Mouse (Mus musculus) embryonic facial prominence, embryonic 11.5 days (tissue): ENCODE measurements around the gene Cygb. TPM values are rescaled to one million over a fixed set of nuclear protein-coding genes. Genes with fewer than 3 reads are reported as not detected.

Source experiments
- ATAC-seq: fragments of 200-750 bp; cut with Nextera tagmentation; replicated peaks from 2 replicates; pipeline ENCODE4 v1.8.0; 2017; ENCODE audit warnings: low read depth; ENCODE audit not compliant: insufficient number of reproducible peaks, low FRiP score, low TSS enrichment
- DNase-seq: peaks from one replicate; pipeline ENCODE4 v3.0.0-alpha.2; 2015; ENCODE audit warnings: low spot score
- H3K27ac ChIP-seq: fragments of 300-500 bp; sonication (generic); replicated peaks from 2 replicates; pipeline ENCODE4 v1.5.1; 2014; ENCODE audit warnings: mild to moderate bottlenecking, low read depth, low read length, control low read depth
- H3K27me3 ChIP-seq: fragments of 300-500 bp; sonication (generic); 2 replicates; pipeline ENCODE4 v1.6.1; 2014; ENCODE audit warnings: mild to moderate bottlenecking, low read length, moderate library complexity, mixed read lengths; ENCODE audit not compliant: control insufficient read depth, insufficient read depth
- H3K36me3 ChIP-seq: fragments of 300-500 bp; sonication (generic); replicated peaks from 2 replicates; pipeline ENCODE4 v1.6.1; 2014; ENCODE audit warnings: low read depth, mild to moderate bottlenecking, low read length, moderate library complexity, mixed read lengths; ENCODE audit not compliant: control insufficient read depth, insufficient read depth
- H3K4me1 ChIP-seq: fragments of 300-500 bp; sonication (generic); 2 replicates; pipeline ENCODE4 v1.6.1; 2014; ENCODE audit warnings: low read length, mixed read lengths; ENCODE audit not compliant: control insufficient read depth, insufficient read depth
- H3K4me2 ChIP-seq: fragments of 300-500 bp; sonication (generic); 2 replicates; pipeline ENCODE4 v1.6.1; 2014; ENCODE audit warnings: low read depth, mild to moderate bottlenecking, control low read depth, low read length, moderate library complexity
- H3K4me3 ChIP-seq: fragments of 300-500 bp; sonication (generic); 2 replicates; pipeline ENCODE4 v1.5.1; 2014; ENCODE audit warnings: low read depth, low read length, control low read depth
- H3K9ac ChIP-seq: fragments of 300-500 bp; sonication (generic); replicated peaks from 2 replicates; pipeline ENCODE4 v1.6.1; 2014; ENCODE audit warnings: mild to moderate bottlenecking, control low read depth, low read length
- H3K9me3 ChIP-seq: fragments of 300-500 bp; sonication (generic); replicated peaks from 2 replicates; pipeline ENCODE4 v1.6.1; 2016; ENCODE audit warnings: mild to moderate bottlenecking, low read length, inconsistent platforms, mixed read lengths; ENCODE audit not compliant: control insufficient read depth
- WGBS: fragments of 180-500 bp; shearing (Covaris S2); extraction: QIAGEN DNeasy Blood & Tissue Kit; methylation state at CpG from one replicate; pipeline ENCODE4 v1.1.7; 2014; 5-methylcytosine and 5-hydroxymethylcytosine counted together
- polyA plus RNA-seq: library from polyadenylated mRNA; unstranded; fragments of >200 nt; fragmentation: Nextera tagmentation; extraction: Ambion mirVana; gene quantifications from 2 replicates; pipeline ENCODE4 v1.2.1, GENCODE M21; 2014

Gene Cygb
- polyA plus RNA-seq, 1 experiment from 2014 or later, result 3.5 TPM

DNA sequence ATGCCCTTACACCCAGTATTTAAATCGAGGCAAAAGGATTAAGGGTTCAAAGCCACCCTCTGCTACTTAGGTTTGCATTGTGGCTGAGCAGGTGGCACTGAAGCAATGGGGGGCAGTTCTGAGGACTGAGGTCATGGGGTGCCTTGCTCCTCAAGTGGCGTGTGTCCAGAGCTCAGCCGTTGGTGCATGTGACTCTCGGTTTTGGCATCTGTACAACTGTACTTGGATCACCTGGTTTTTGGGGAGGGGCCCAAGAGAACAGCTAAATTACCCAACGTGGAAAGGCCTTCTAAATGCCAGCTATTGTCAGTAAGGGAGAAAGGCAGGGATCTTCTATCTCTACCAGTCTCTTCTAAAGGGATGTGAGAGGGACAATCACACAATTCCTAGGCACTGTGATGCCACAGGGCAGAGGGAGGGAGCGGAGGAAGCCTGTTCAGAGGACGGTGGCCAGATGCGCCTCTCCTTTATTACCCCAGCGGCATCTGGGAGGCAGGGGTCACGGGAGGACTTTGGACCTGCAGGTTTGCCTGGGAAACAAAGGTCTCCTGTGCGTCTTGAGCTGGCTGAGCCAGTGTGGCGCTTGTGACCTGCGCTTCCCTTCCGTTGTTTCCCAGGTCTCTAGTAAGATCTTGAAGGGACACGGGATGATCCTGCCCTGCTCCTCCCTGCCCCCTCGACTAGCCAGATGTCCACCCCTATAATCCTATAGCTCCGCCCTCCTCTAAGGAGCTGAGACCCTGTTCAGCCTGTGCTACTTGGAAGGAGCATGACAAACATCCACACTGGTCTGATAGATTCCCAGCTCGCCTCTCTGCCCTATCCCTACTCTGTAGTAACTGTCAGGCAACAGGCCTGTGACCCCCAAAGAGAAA, 36.8 kb upstream of the Cygb start:
- no peak overlapping the region for H3K4me3 ChIP-seq
- peaks cover 21% of the 10 kb centered on the region for H3K27me3 ChIP-seq
- WGBS, result 38% methylated on average over 18 of the region's 18 CpGs
- H3K4me2 ChIP-seq, result no peak overlapping the region
- H3K9me3 ChIP-seq, result no peaks in the 10 kb centered on the region
- DNase-seq, result no peak
- ATAC-seq, result no peak
- H3K9ac ChIP-seq, result no peak overlapping the region
- H3K36me3 ChIP-seq, result no peaks in the 10 kb centered on the region
- no peak overlapping the region for H3K27ac ChIP-seq
- no peaks in the 10 kb centered on the region for H3K4me1 ChIP-seq

DNA sequence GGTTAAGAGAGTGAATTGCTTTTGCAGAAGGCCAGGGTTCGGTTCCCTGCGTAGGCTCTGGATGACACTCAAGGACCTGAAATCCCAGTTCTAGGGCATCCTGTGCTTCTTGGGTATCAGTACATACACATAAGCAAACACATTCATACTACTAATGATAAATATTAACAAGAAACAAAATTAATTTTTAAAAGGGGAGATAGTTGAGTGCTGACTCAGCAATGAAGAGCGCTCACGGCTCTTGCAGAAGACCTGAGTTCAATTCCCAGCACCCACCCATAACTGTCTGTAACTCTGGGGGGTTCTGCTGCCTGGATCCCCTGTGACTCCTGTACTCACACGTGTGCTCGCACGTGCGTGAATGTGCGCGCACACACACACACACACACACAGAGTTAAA, 35.5 kb upstream of the Cygb start:
- WGBS, result 94% methylated on average over 10 of the region's 10 CpGs
- H3K36me3 ChIP-seq, result no peaks in the 10 kb centered on the region
- H3K4me1 ChIP-seq, result no peaks in the 10 kb centered on the region
- no peak overlapping the region for H3K4me2 ChIP-seq
- peaks cover 12% of the 10 kb centered on the region for H3K27me3 ChIP-seq
- H3K27ac ChIP-seq, result no peak overlapping the region
- H3K9me3 ChIP-seq, result no peaks in the 10 kb centered on the region
- DNase-seq, result no peak
- no peak overlapping the region for H3K9ac ChIP-seq
- H3K4me3 ChIP-seq, result no peak overlapping the region
- ATAC-seq, result no peak

DNA sequence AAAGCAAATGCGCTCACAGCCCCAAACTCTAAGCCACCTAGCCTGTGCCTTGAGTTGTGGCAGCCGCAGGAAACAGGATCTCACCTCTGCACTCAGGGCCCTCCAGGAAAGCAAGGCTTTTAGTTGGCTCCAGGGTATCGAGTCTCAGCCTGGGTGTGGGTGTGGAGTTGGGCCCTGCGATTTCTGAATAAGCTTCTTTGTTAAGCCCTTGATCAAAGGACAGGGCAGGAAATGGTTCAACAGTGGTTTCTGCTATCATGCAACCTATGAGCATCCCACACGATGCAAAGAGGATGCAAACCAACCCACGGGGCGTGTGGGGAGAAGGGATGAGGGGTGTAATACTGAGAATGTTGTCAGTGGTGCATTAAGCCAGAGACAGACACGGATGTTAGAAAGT, 33.8 kb upstream of the Cygb start:
- Histone ChIP-seq H3K27me3 (no peaks in the 10 kb centered on the region), H3K27ac (no peak overlapping the region), H3K36me3 (no peaks in the 10 kb centered on the region), H3K9me3 (no peaks in the 10 kb centered on the region), H3K4me1 (no peaks in the 10 kb centered on the region), H3K4me2 (no peak overlapping the region), H3K4me3 (no peak overlapping the region), H3K9ac (no peak overlapping the region)
- WGBS, result 43% methylated on average over 8 of the region's 8 CpGs
- ATAC-seq, result no peak
- no peak for DNase-seq

DNA sequence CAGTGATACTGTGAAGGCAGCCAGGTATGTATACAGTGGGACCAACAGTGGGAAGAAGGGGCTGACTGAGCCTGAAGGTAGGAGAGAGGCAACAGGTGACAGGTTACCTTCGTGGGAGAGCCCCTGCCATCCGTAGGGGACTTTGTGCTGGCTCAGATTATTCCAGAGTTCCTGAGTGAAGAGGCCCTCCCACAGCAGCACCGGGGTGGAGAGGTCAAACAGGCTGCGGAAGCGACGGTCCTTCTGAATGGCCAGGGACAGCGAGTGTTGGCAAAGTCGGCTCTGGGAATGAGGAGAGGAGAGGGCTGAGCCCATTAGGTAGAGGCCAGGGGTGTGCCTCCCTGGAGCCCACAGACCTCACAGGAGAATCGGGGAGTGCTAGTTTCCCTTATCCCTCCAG, 31.6 kb upstream of the Cygb start:
- H3K27me3 ChIP-seq, result no peaks in the 10 kb centered on the region
- no peaks in the 10 kb centered on the region for H3K9me3 ChIP-seq
- no peak overlapping the region for H3K4me3 ChIP-seq
- ATAC-seq (no peak), DNase-seq (no peak)
- WGBS, result 78% methylated on average over 9 of the region's 9 CpGs
- H3K4me1 ChIP-seq, result no peaks in the 10 kb centered on the region
- no peak overlapping the region for H3K9ac ChIP-seq
- H3K4me2 ChIP-seq, result no peak overlapping the region
- no peaks in the 10 kb centered on the region; the same call in 1 of the 2 replicates for H3K36me3 ChIP-seq
- H3K27ac ChIP-seq, result no peak overlapping the region

DNA sequence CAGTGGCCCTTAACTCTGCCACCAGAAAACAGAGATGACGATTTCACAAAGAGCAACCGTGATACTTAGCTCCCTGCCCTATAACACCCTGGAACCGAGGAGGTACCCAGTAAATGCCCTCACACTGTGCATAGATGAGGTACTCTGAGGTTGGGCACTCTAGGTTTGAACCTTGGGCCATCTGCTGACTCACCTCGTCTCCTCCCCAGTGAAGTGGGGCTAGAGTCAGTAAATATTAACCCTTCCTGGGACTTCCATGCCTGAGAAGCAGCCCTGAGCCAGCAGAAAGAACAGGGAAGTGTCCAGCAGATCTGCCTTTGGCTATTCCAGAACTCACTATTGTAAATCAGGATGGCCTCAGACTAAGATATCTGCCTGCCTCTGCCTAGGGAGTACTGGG, 29.7 kb upstream of the Cygb start:
- no peaks in the 10 kb centered on the region for H3K27me3 ChIP-seq
- no peaks in the 10 kb centered on the region for H3K9me3 ChIP-seq
- no peaks in the 10 kb centered on the region for H3K4me1 ChIP-seq
- H3K4me2 ChIP-seq, result no peak overlapping the region
- no peak overlapping the region for H3K9ac ChIP-seq
- DNase-seq (no peak), ATAC-seq (no peak)
- H3K36me3 ChIP-seq, result peaks cover 2% of the 10 kb centered on the region
- H3K4me3 ChIP-seq, result no peak overlapping the region
- H3K27ac ChIP-seq, result no peak overlapping the region
- 79% methylated on average over 4 of the region's 4 CpGs for WGBS

DNA sequence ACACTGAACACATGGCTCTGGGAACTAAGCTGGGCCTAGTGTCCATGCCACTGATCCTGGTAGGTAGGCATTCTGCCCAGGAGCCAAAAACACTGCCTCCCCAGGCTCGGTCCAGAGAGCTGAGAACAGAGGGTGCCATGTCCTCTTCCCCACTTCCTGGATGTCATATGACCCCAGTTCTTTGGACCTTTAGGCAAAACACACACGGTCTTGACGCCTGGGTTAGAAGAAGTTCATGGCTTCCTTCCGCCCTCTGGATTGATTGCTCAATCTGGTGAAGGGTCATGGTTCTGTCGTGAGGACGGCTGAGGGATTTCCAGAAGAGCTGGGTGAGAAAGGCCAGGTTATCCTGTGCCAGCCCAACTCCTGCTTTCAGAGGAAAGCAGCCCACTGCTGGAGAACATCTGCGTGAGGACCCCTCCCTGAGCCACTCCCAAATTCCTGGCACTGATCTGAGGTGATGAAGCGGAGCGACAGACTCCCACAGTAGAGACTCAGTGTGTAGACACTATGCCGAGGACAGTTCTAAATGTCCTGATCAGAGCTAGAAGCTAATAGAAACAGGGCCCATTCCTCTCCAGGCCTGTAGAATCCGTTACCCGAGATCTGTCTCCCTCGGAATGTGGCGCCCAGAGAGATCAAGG, 28.5 kb upstream of the Cygb start:
- Histone ChIP-seq H3K4me1 (no peaks in the 10 kb centered on the region), H3K9ac (no peak overlapping the region), H3K27ac (no peak overlapping the region), H3K4me2 (no peak overlapping the region), H3K9me3 (no peaks in the 10 kb centered on the region), H3K4me3 (no peak overlapping the region), H3K27me3 (no peaks in the 10 kb centered on the region), H3K36me3 (peaks cover 3% of the 10 kb centered on the region)
- ATAC-seq (no peak), DNase-seq (no peak)
- WGBS, result 78% methylated on average over 14 of the region's 14 CpGs

DNA sequence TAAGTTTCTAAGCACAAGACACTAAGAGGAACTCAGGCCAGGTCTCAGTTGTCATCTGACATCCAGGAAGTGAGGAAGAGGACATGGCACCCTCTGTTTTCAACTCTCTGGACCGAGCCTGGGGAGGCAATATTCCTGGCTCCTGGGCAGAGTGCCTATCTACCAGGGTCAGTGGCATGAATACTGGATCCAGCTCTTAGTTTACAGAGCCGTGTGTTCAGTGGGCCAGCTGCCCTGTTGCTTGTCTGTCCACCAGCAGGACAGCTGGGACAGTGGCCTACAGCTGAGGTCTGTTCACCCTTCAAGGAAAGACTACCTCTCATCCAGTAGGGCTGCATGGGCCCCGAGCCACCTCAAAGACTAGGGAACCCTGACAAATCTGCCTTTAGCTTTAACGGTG, 27.0 kb upstream of the Cygb start:
- H3K9me3 ChIP-seq, result no peaks in the 10 kb centered on the region
- H3K4me2 ChIP-seq, result no peak overlapping the region
- no peaks in the 10 kb centered on the region for H3K4me1 ChIP-seq
- ATAC-seq, result no peak
- no peak overlapping the region for H3K27ac ChIP-seq
- no peak for DNase-seq
- no peaks in the 10 kb centered on the region for H3K27me3 ChIP-seq
- no peak overlapping the region for H3K4me3 ChIP-seq
- H3K36me3 ChIP-seq, result peaks cover 8% of the 10 kb centered on the region
- WGBS, result 82% methylated on average over 4 of the region's 4 CpGs
- H3K9ac ChIP-seq, result no peak overlapping the region

DNA sequence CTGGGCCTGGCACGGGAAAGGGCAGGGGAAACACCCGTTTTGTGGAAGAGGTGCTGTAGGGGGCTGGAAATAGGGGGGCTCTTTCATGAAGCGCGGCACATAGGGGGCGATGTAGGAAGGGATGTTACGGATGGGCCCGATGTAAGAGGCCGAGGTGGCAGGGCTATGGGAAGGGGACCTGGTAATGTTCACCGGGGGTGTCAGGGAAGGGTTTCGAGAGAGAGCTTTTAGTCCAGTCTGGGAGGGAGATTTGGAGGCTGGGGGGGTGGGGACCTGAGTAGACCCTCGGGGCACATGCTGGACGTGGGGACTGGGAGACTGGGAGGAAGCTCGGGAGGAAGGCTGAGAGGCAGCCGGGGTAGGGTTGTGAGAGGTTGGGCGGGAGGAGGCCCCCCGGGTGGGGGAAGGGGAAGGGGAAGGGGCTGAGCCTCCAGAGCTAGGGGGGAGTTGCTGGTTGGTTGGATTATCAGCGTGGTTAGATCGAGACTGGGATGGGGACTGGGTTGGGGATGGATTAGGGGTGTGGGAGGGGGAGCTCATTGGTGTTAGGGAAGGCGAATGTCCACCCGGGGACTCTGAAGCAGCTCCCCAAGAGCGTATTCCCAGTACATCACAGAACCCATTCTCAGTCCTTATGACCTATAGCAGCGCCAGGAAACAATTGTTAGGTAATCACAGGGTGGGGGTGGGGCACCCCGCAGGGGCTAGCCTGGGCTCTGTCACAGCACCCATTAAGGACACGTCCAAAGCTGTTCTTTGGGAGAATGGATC, 26.4 kb upstream of the Cygb start:
- no peaks in the 10 kb centered on the region for H3K9me3 ChIP-seq
- H3K4me1 ChIP-seq, result no peaks in the 10 kb centered on the region
- ATAC-seq (no peak), DNase-seq (no peak)
- H3K9ac ChIP-seq, result no peak overlapping the region
- 70% methylated on average over 23 of the region's 24 CpGs for WGBS
- H3K27ac ChIP-seq, result no peak overlapping the region
- no peak overlapping the region for H3K4me3 ChIP-seq
- H3K4me2 ChIP-seq, result no peak overlapping the region
- no peaks in the 10 kb centered on the region for H3K27me3 ChIP-seq
- peaks cover 13% of the 10 kb centered on the region for H3K36me3 ChIP-seq
